In genomic region chr5:111291639-111292038, GRCm38 (mm10) we compare ENCODE assay signal across 10 mouse cellular contexts. TPM values are rescaled to one million over a fixed set of nuclear protein-coding genes. Genes with fewer than 3 reads are reported as not detected.
DNase-seq lines count a peak whose midpoint lies in the region; ATAC-seq and TF ChIP-seq lines count a peak whose summit lies in the region.
"Had no signal": no experiment of that assay in that cellular context is flagged by ENCODE, and none has a peak within 500 bp of the region (broad histone marks: within the 10 kb centered on the region; RNA-seq: fewer than 3 reads in every experiment).

No protein-coding gene starts in this region.

- peak overlapping the region; percentile 19; the same call in 1 of the 2 replicates for H3K4me2 ChIP-seq in forebrain, postnatal 0 days (ENCODE audit: low read depth)

- no peaks in the 10 kb centered on the region for H3K9me3 ChIP-seq in forebrain, postnatal 0 days (ENCODE audit: low read length)
- H3K9me3 ChIP-seq: megakaryocyte, embryonic 14.5 days had no signal

- peak overlapping the region; percentile 9; the same call in 1 of the 2 replicates for H3K4me3 ChIP-seq in forebrain, postnatal 0 days (ENCODE audit: low read depth, low read length)
- H3K4me3 ChIP-seq in gastrocnemius, adult 2 months: no peak overlapping the region

- peaks cover 19% of the 10 kb centered on the region for H3K36me3 ChIP-seq in forebrain, postnatal 0 days (ENCODE audit: insufficient read depth)

- peak overlapping the region; percentile 31 for H3K27ac ChIP-seq in forebrain, postnatal 0 days (ENCODE audit: low read depth, low read length)
- no peak overlapping the region for H3K27ac ChIP-seq in gastrocnemius, adult 2 months

- no peak overlapping the region for H3K9ac ChIP-seq in forebrain, postnatal 0 days

- WGBS in forebrain, postnatal 0 days: 53% methylated on average over 10 of the region's 10 CpGs

- intact Hi-C loops in gastrocnemius, adult 2 months (cut with DNase I): no loop called here

- H3K4me1 ChIP-seq in forebrain, postnatal 0 days (ENCODE audit: insufficient read depth): no peaks in the 10 kb centered on the region
- H3K4me1 ChIP-seq: megakaryocyte, embryonic 14.5 days had no signal

- peak; percentile 46; the same call in 1 of the 2 replicates for TF ChIP-seq CTCF in forebrain, postnatal 0 days (IDR thresholded peaks at IDR 0.05; ENCODE audit: low read depth)
- no peak for TF ChIP-seq CTCF in gastrocnemius, adult 2 months (IDR thresholded peaks at IDR 0.05)

- DNase-seq in kidney, postnatal 4 days: peak; percentile 56 to 68
- DNase-seq in kidney, adult 8-10 months: no peak
- peak; percentile 85 for DNase-seq in forebrain, postnatal 0 days
- peak; percentile 74 for DNase-seq in layer of hippocampus, adult 9-11 months
- peak; percentile 24 for DNase-seq in retina, postnatal 7 days (ENCODE audit: low read depth, low spot score)
- no peak for DNase-seq in urinary bladder, postnatal 10 days (ENCODE audit: low spot score)
- DNase-seq in gastrocnemius, adult 2 months: no peak
- no peak for DNase-seq in heart, adult 18-20 months

- peak; percentile 85 for ATAC-seq in forebrain, postnatal 0 days
- ATAC-seq: Patski had no signal

- H3K27me3 ChIP-seq in forebrain, postnatal 0 days (ENCODE audit: insufficient read depth, low read length): no peaks in the 10 kb centered on the region
- H3K27me3 ChIP-seq: Patski had no signal

RNA-seq across cellular contexts. Expression of gene Pitpnb, which starts 38.9 kb away (rescaled TPM):
- 8.3 and 11.2 TPM in 2 replicates for total RNA-seq in forebrain, postnatal 0 days (2014; rRNA removed)
- polyA plus RNA-seq in forebrain, postnatal 0 days (2015; fragmentation: Nextera tagmentation; extraction: Ambion mirVana): 80.6 and 93.0 TPM in 2 replicates
- total RNA-seq in gastrocnemius, adult 2 months (2021): 10 to 100 TPM; 20.7 to 25.8 TPM
- total RNA-seq in heart, adult 18-20 months (2021): 10 to 100 TPM; 41.2 to 42.1 TPM

Comparison
In these comparisons a context has a peak if more than half of its experiments do, and no peak if none do; other contexts are left out.
1. DNase-seq: peak in kidney, postnatal 4 days (2 of 2), forebrain, postnatal 0 days (single experiment), layer of hippocampus, adult 9-11 months (single experiment) and retina, postnatal 7 days (single experiment); none in kidney, adult 8-10 months (0 of 2), urinary bladder, postnatal 10 days (single experiment), gastrocnemius, adult 2 months (single experiment) and heart, adult 18-20 months (0 of 2).